Mouse (Mus musculus) megakaryocyte, embryonic 14.5 days (primary cell): ENCODE measurements around the gene Fkbp8.

Experiments used
- FLI1 ChIP-seq: IDR thresholded peaks from 2 replicates; pipeline ENCODE4 v1.6.1; 2012; ENCODE audit warnings: low read length, inconsistent platforms, mixed read lengths
- GATA1 ChIP-seq: IDR thresholded peaks from 3 replicates; pipeline ENCODE4 v1.6.1; 2012; ENCODE audit warnings: mixed read lengths, low read length, inconsistent platforms, borderline replicate concordance

DNA sequence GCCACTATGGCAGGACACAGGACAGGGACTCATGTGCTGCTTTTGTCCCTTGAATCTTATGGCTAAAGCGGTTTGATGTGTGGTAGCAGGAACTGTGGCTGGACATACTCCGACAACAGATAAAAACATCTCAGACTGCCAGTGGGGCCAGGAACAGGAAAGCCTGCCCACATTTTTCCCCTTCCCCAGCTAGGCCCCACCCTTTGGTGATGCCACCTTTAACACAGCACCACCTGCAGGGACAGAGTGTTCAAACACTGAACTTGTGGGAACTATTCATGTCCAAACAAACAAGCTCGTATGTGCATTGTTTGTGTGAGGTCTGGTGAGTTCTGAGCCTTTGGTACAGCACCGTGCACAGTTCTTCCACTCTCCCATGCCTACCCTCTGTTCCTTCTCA lies 30.8 kb downstream of the Fkbp8 start:
- TF ChIP-seq GATA1: no peak; the same call in 2 of the 3 replicates
- TF ChIP-seq FLI1: no peak
